Mouse (Mus musculus): ENCODE measurements around the gene Casp7. TPM values are rescaled to one million over a fixed set of nuclear protein-coding genes. Genes with fewer than 3 reads are reported as not detected.
"Not testable (repeated sequence)": the region's sequence is repeated elsewhere in the genome, so short reads cannot be mapped to it uniquely, and the experiment has no call there.

The Casp7 gene
- 10 to 100 TPM; 33.2 to 39.9 TPM for polyA plus RNA-seq (2017; shearing (Covaris generic))

DNA sequence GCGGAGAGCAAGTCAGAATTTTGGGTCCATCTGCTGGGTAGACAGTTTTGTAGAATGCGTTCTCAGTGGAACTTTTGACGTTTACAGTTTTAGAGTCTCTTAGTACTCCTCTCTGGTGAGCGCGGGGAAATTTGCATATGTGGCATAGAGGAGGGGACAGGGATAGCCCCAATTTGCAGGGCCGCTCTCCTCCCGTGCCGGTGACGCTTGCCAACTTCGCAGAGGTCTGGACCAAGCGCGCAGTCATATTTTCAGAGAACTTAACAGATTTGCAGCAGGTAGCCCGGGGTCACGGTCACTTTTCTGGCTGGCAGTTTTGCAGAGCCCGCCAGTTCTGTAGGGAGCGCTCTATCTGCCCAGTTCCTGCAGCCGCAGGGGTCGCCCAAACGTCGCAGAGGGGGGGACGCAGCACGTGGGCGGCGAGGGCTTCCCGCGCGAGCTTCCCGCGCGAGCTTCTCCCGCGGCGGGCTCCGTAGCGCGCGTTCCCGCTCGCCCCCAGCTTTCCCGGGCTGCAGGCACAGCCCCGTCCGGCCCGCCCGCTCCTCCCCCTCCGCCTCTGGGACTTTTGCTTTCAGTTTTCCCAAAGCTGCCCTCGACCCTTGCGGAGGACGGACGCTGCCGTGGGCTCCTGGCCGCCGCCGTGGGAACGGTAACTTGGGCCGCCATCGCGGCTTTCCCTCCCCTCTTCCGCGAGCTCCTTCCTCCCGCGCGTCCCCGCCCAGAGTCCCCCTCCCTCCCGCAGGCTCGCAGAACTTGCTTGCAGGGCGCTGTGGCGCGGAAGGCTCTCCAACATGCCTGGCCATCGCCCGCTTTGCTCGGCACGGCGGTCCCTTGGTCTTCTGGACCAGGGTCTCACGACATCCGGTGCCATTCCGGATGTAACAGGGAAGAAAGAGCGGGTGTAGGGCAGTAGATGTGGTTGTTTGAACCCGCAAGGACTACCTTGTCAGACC lies at the start of gene Casp7:
Gene Casp7, plus strand, starts transcription at position 461 of the 953 bp plus-strand sequence.
- peak; percentile 87 for ATAC-seq

DNA sequence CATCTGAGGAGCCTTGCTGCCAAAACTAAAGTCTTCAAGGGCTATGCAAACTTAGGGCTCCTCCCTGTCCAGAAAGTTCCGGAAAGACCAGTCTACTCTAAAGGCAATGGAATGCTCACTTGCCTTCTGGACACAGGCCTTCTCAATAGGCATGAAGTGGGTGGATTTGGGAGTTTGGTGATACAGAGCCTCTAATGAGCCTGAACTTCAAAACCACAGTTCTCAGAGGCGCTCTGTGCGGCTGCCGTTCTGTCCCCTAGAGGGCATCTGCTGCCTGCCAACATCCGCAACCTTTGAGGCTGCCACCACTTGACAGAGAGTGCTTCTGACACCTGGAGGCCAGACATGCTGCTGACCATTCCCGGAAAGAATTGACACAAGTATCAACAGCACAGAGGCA lies 47.6 kb upstream of the Casp7 start:
- no peak for ATAC-seq

DNA sequence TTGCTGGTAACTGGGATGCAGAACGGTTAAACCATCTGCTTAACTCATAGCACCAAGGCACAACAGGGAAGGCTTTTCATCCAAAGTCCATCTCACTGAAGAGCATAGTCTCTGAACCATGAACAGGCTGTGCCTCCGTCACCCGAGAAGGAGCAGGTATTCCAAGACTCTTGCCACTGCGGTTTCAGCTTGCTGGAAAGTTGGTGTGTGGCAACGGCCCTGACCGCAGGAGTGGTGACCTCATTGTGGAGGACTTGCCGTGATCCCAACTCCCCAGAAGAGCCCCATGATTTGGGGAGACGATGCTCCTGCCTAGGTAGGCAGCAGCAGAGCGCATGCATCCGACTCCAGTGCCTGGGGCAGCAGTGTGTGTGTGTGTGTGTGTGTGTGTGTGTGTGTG lies 43.2 kb upstream of the Casp7 start:
- no peak for ATAC-seq

GRCm38 (mm10) chr19:56355201-56355600 lies 41.7 kb upstream of the Casp7 start:
- ATAC-seq = no peak

GRCm38 (mm10) chr19:56356480-56357373 lies 40.2 kb upstream of the Casp7 start:
- no peak for ATAC-seq

GRCm38 (mm10) chr19:56357374-56357708 lies 39.6 kb upstream of the Casp7 start:
- ATAC-seq = not testable (repeated sequence)

DNA sequence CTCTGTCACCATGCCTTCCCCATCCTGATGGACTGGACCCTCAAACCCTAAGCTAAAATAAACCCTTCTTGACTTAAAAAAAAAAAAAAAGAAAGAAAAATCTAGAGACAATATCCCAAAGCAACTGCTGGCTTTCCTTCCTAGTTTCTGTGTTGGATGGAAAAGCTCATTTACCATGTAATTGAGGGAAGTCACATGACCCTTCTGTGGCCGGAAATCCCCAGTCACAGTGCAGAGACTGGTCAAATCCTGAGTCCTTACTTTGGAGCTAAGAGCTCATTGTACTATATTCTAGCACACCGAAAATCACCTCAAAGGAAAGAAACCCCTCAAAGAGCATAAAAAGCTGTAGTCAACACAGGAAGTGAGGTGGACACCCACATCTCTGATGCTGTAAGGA lies 38.0 kb upstream of the Casp7 start:
- no peak for ATAC-seq

- no peak for ATAC-seq
Observed at GRCm38 (mm10) chr19:56363721-56364460, 33.0 kb upstream of the Casp7 start.

DNA sequence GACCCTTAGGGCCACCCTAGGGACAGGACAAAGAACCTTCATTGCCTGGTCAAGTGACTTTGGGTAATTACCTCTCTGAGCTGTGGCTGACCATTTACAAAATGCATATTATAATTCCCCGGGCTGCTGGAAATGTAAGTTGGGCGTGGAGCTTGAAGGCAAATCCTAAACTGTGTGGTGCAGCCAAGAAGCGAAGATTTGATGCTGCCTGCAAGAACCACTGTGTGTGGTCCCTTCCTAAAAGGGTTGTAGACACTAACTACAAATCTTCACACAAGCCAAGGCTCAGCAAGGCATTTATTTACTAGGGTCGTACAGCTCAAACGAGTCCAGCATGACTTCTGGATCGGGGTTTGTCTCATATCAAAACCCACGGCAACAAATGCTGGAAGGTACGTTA lies 32.4 kb upstream of the Casp7 start:
- ATAC-seq = no peak

DNA sequence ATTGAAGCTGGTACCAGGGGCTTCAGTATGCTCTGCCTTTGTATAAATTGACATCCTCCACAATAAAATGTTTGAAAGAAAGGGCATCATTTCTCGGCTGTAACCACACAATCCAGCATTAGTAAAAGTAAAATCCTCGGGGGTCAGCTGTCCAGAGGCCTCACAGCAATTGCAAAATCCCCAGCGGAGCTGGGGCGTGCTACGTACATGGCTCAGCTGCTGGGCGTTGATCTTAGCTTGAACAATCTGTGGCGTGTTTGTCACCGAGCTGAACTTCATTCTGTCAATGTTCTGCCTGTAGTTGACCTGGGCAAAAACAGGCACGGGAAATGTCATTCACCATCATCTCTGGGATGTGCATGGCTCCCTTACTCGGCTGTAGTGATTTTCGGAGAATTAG lies 30.8 kb upstream of the Casp7 start:
- no peak for ATAC-seq

- no peak for ATAC-seq
Observed at GRCm38 (mm10) chr19:56366625-56367024, 30.3 kb upstream of the Casp7 start.

DNA sequence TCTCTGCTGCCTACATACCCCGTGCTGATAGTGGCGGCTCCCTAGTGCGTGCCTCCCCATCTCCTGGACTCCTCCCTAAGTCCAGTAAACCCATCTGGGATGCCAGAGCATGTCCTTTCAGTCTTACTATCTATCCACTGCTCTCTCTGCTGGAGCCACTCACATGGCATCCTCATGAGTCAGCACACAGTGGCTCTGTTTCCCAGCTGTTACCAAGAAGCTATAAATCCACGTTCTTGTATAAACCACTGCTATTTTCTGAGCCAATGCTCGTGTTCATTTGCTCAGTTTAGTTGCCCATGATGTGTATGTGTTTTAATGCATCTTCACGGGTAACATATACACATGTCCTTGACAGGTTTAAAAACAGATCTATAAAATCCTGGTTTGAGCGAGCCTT lies 29.2 kb upstream of the Casp7 start:
- ATAC-seq = no peak

DNA sequence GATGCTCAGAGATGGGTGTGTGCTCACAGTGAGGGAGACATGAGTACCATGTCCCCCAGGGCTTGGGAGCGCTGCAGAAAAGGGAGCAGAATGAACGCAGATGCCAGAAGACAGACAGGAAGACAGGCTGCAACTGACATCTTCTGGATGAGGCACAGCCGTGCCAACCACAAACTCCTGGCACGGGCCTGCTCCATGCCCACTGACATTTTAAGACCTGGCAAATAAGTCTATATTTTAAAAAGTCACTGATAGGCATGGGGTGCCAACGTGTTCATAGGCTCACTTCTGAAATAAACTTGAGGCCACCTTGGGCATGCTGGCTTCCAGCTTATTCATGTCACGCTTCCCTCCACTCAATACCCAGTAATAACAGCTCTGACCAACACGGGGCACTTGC lies 28.0 kb upstream of the Casp7 start:
- ATAC-seq = no peak

- ATAC-seq = no peak
Observed at GRCm38 (mm10) chr19:56370389-56371150, 26.4 kb upstream of the Casp7 start.

- ATAC-seq = no peak
Observed at GRCm38 (mm10) chr19:56372226-56372625, 24.7 kb upstream of the Casp7 start.

DNA sequence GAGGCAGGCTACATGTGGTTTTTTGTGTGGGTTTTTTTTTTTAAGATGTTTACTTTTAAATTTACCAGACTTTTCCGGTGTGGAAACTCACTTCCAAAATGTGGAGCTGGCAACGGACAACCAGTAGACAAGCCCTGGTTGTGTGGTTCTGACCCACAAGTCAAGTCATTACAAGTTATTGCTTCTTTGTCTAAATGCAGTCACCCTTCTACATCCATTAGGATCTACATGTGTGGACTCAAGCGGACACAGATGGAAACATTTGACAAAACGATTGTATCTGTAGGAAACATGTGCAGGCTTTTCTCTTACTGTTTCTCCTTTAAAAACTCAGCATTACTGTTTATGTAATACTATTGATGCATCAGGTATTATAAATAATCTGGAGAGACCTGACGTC lies 23.7 kb upstream of the Casp7 start:
- no peak for ATAC-seq

GRCm38 (mm10) chr19:56374011-56374410 lies 22.9 kb upstream of the Casp7 start:
- no peak for ATAC-seq

DNA sequence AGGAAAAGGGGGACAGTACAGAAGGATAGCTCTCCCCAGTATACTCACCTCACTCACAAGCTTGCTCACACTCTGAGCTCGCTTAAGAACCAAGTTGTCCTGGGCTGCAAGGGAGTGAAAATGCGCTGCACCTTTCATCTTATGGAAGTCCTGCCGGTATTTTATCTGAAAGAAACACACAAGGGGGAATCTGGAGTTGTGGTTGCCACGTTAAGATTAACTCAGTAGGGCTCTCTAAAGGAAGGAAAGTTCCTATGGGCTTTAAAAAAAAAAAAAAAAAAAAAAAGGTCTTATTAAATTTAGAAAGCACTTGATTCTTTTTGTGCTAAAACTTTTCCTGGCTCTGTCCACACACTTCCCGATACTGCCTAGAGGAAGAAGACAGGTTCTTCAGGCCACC lies 18.9 kb upstream of the Casp7 start:
- ATAC-seq = no peak

GRCm38 (mm10) chr19:56378554-56379172 lies 18.3 kb upstream of the Casp7 start:
- no peak for ATAC-seq

DNA sequence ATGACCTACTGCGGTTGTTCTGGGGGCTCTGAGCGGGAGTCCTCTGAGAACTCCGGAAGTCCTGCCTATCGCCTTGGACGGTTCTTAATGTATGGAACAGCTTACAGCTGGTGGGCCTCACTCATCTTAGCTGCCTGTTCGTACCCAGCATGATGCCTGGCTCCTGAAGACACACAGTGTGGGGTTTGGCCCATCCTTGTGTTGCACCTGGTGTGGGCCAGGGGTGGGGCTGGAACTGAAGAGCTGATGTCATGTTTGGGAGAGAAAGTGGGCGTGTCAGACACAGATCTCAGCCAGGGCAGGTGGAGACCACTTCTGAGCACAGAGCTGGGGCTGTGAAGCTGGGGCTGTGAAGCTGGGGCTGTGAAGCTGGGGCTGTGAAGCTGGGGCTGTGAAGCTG lies 16.6 kb upstream of the Casp7 start:
- ATAC-seq = no peak

GRCm38 (mm10) chr19:56381407-56381806 lies 15.5 kb upstream of the Casp7 start:
- no peak for ATAC-seq

GRCm38 (mm10) chr19:56385546-56385945 lies 11.4 kb upstream of the Casp7 start:
- no peak for ATAC-seq
